Mouse (Mus musculus): ENCODE measurements at regions not wholly inside any gene's neighbourhood (a gene's known extent, or its start where the extent isn't known, plus 50 kb on each side); places are given as distances from the start of the nearest gene placed in this dataset.

GRCm38 (mm10) chr8:89649207-89649890 is 605.4 kb upstream of the Sall1 start:
- no peaks in the 10 kb centered on the region for H3K36me3 ChIP-seq (ENCODE audit: control insufficient read depth, insufficient read depth)
- H3K9me3 ChIP-seq (replicated peaks; ENCODE audit: control insufficient read depth, low read length) = no peaks in the 10 kb centered on the region
- H3K9ac ChIP-seq (ENCODE audit: low read length) = no peak overlapping the region
- no peak for ATAC-seq (replicated peaks; ENCODE audit: extremely low read depth, insufficient read depth, low FRiP score)
- WGBS = 56% methylated on average over 5 of the region's 5 CpGs
- H3K27ac ChIP-seq (ENCODE audit: low read length) = no peak overlapping the region
- H3K4me1 ChIP-seq (ENCODE audit: control insufficient read depth, insufficient read depth, low read length) = no peaks in the 10 kb centered on the region
- no peak overlapping the region for H3K4me2 ChIP-seq (ENCODE audit: low read depth, low read length)
- no peaks in the 10 kb centered on the region for H3K27me3 ChIP-seq (ENCODE audit: control insufficient read depth, insufficient read depth, low read length)
- H3K4me3 ChIP-seq (ENCODE audit: low read length) = no peak overlapping the region

GRCm38 (mm10) chr8:89646946-89647345 is 603.0 kb upstream of the Sall1 start:
- no peak overlapping the region for H3K9ac ChIP-seq (ENCODE audit: low read length)
- WGBS = 85% methylated on average over 5 of the region's 5 CpGs
- H3K9me3 ChIP-seq (replicated peaks; ENCODE audit: control insufficient read depth, low read length) = no peaks in the 10 kb centered on the region
- no peaks in the 10 kb centered on the region for H3K36me3 ChIP-seq (ENCODE audit: control insufficient read depth, insufficient read depth)
- ATAC-seq (replicated peaks; ENCODE audit: extremely low read depth, insufficient read depth, low FRiP score) = no peak
- H3K27ac ChIP-seq (ENCODE audit: low read length) = no peak overlapping the region
- H3K4me2 ChIP-seq (ENCODE audit: low read depth, low read length) = no peak overlapping the region
- H3K4me3 ChIP-seq (ENCODE audit: low read length) = no peak overlapping the region
- H3K4me1 ChIP-seq (ENCODE audit: control insufficient read depth, insufficient read depth, low read length) = no peaks in the 10 kb centered on the region
- no peaks in the 10 kb centered on the region for H3K27me3 ChIP-seq (ENCODE audit: control insufficient read depth, insufficient read depth, low read length)

GRCm38 (mm10) chr8:89641339-89641738 is 597.4 kb upstream of the Sall1 start:
- no peak for ATAC-seq (replicated peaks; ENCODE audit: extremely low read depth, insufficient read depth, low FRiP score)
- Histone ChIP-seq H3K9me3 (replicated peaks; ENCODE audit: control insufficient read depth, low read length) (no peaks in the 10 kb centered on the region), H3K36me3 (ENCODE audit: control insufficient read depth, insufficient read depth) (no peaks in the 10 kb centered on the region), H3K4me1 (ENCODE audit: control insufficient read depth, insufficient read depth, low read length) (no peaks in the 10 kb centered on the region), H3K4me2 (ENCODE audit: low read depth, low read length) (no peak overlapping the region), H3K9ac (ENCODE audit: low read length) (no peak overlapping the region), H3K27ac (ENCODE audit: low read length) (no peak overlapping the region), H3K27me3 (ENCODE audit: control insufficient read depth, insufficient read depth, low read length) (no peaks in the 10 kb centered on the region), H3K4me3 (ENCODE audit: low read length) (no peak overlapping the region)
- 74% methylated on average over 5 of the region's 5 CpGs for WGBS

- no peak for ATAC-seq (replicated peaks; ENCODE audit: extremely low read depth, insufficient read depth, low FRiP score)
- no peak overlapping the region for H3K27ac ChIP-seq (ENCODE audit: low read length)
- no peaks in the 10 kb centered on the region for H3K9me3 ChIP-seq (replicated peaks; ENCODE audit: control insufficient read depth, low read length)
- no peaks in the 10 kb centered on the region for H3K27me3 ChIP-seq (ENCODE audit: control insufficient read depth, insufficient read depth, low read length)
- H3K4me3 ChIP-seq (ENCODE audit: low read length) = no peak overlapping the region
- H3K9ac ChIP-seq (ENCODE audit: low read length) = no peak overlapping the region
- H3K36me3 ChIP-seq (ENCODE audit: control insufficient read depth, insufficient read depth) = no peaks in the 10 kb centered on the region
- H3K4me2 ChIP-seq (ENCODE audit: low read depth, low read length) = no peak overlapping the region
- 83% methylated on average over 2 of the region's 2 CpGs for WGBS
- no peaks in the 10 kb centered on the region for H3K4me1 ChIP-seq (ENCODE audit: control insufficient read depth, insufficient read depth, low read length)
These were observed 590.9 kb upstream of the Sall1 start for GRCm38 (mm10) chr8:89634864-89635263.

GRCm38 (mm10) chr8:89632304-89632703 is 588.3 kb upstream of the Sall1 start:
- H3K36me3 ChIP-seq (ENCODE audit: control insufficient read depth, insufficient read depth) = no peaks in the 10 kb centered on the region
- no peak overlapping the region for H3K27ac ChIP-seq (ENCODE audit: low read length)
- no peak for ATAC-seq (replicated peaks; ENCODE audit: extremely low read depth, insufficient read depth, low FRiP score)
- no peak overlapping the region for H3K4me3 ChIP-seq (ENCODE audit: low read length)
- H3K9ac ChIP-seq (ENCODE audit: low read length) = no peak overlapping the region
- no peaks in the 10 kb centered on the region for H3K4me1 ChIP-seq (ENCODE audit: control insufficient read depth, insufficient read depth, low read length)
- H3K9me3 ChIP-seq (replicated peaks; ENCODE audit: control insufficient read depth, low read length) = no peaks in the 10 kb centered on the region
- H3K4me2 ChIP-seq (ENCODE audit: low read depth, low read length) = no peak overlapping the region
- no peaks in the 10 kb centered on the region for H3K27me3 ChIP-seq (ENCODE audit: control insufficient read depth, insufficient read depth, low read length)
- WGBS = 75% methylated on average over 5 of the region's 5 CpGs

GRCm38 (mm10) chr8:89630540-89630939 is 586.6 kb upstream of the Sall1 start:
- H3K9ac ChIP-seq (ENCODE audit: low read length) = no peak overlapping the region
- ATAC-seq (replicated peaks; ENCODE audit: extremely low read depth, insufficient read depth, low FRiP score) = no peak
- H3K27me3 ChIP-seq (ENCODE audit: control insufficient read depth, insufficient read depth, low read length) = no peaks in the 10 kb centered on the region
- no peak overlapping the region for H3K4me2 ChIP-seq (ENCODE audit: low read depth, low read length)
- no peaks in the 10 kb centered on the region for H3K4me1 ChIP-seq (ENCODE audit: control insufficient read depth, insufficient read depth, low read length)
- H3K36me3 ChIP-seq (ENCODE audit: control insufficient read depth, insufficient read depth) = no peaks in the 10 kb centered on the region
- no peak overlapping the region for H3K27ac ChIP-seq (ENCODE audit: low read length)
- WGBS = 71% methylated on average over 3 of the region's 3 CpGs
- H3K4me3 ChIP-seq (ENCODE audit: low read length) = no peak overlapping the region
- H3K9me3 ChIP-seq (replicated peaks; ENCODE audit: control insufficient read depth, low read length) = no peaks in the 10 kb centered on the region

- H3K4me1 ChIP-seq (ENCODE audit: control insufficient read depth, insufficient read depth, low read length) = no peaks in the 10 kb centered on the region
- ATAC-seq (replicated peaks; ENCODE audit: extremely low read depth, insufficient read depth, low FRiP score) = no peak
- H3K27ac ChIP-seq (ENCODE audit: low read length) = no peak overlapping the region
- H3K9ac ChIP-seq (ENCODE audit: low read length) = no peak overlapping the region
- WGBS = 46% methylated on average over 7 of the region's 7 CpGs
- H3K4me2 ChIP-seq (ENCODE audit: low read depth, low read length) = no peak overlapping the region
- no peaks in the 10 kb centered on the region for H3K27me3 ChIP-seq (ENCODE audit: control insufficient read depth, insufficient read depth, low read length)
- H3K36me3 ChIP-seq (ENCODE audit: control insufficient read depth, insufficient read depth) = no peaks in the 10 kb centered on the region
- H3K9me3 ChIP-seq (replicated peaks; ENCODE audit: control insufficient read depth, low read length) = no peaks in the 10 kb centered on the region
- no peak overlapping the region for H3K4me3 ChIP-seq (ENCODE audit: low read length)
These were observed 574.1 kb upstream of the Sall1 start for GRCm38 (mm10) chr8:89618089-89618488.

- H3K9ac ChIP-seq (ENCODE audit: low read length) = no peak overlapping the region
- no peak for ATAC-seq (replicated peaks; ENCODE audit: extremely low read depth, insufficient read depth, low FRiP score)
- no peak overlapping the region for H3K4me2 ChIP-seq (ENCODE audit: low read depth, low read length)
- H3K36me3 ChIP-seq (ENCODE audit: control insufficient read depth, insufficient read depth) = no peaks in the 10 kb centered on the region
- no peaks in the 10 kb centered on the region for H3K9me3 ChIP-seq (replicated peaks; ENCODE audit: control insufficient read depth, low read length)
- no peak overlapping the region for H3K4me3 ChIP-seq (ENCODE audit: low read length)
- H3K4me1 ChIP-seq (ENCODE audit: control insufficient read depth, insufficient read depth, low read length) = no peaks in the 10 kb centered on the region
- 74% methylated on average over 8 of the region's 8 CpGs for WGBS
- no peaks in the 10 kb centered on the region for H3K27me3 ChIP-seq (ENCODE audit: control insufficient read depth, insufficient read depth, low read length)
- no peak overlapping the region for H3K27ac ChIP-seq (ENCODE audit: low read length)
These were observed 572.0 kb upstream of the Sall1 start for GRCm38 (mm10) chr8:89615863-89616558.

GRCm38 (mm10) chr8:89609074-89609473 is 565.1 kb upstream of the Sall1 start:
- WGBS = 53% methylated on average over 4 of the region's 4 CpGs
- no peak overlapping the region for H3K27ac ChIP-seq (ENCODE audit: low read length)
- no peaks in the 10 kb centered on the region for H3K4me1 ChIP-seq (ENCODE audit: control insufficient read depth, insufficient read depth, low read length)
- ATAC-seq (replicated peaks; ENCODE audit: extremely low read depth, insufficient read depth, low FRiP score) = no peak
- H3K4me2 ChIP-seq (ENCODE audit: low read depth, low read length) = no peak overlapping the region
- H3K27me3 ChIP-seq (ENCODE audit: control insufficient read depth, insufficient read depth, low read length) = no peaks in the 10 kb centered on the region
- H3K9ac ChIP-seq (ENCODE audit: low read length) = no peak overlapping the region
- H3K4me3 ChIP-seq (ENCODE audit: low read length) = no peak overlapping the region
- no peaks in the 10 kb centered on the region for H3K36me3 ChIP-seq (ENCODE audit: control insufficient read depth, insufficient read depth)
- peaks cover 5% of the 10 kb centered on the region; the same call in 1 of the 2 replicates for H3K9me3 ChIP-seq (replicated peaks; ENCODE audit: control insufficient read depth, low read length)
